Mouse (Mus musculus) bone marrow, adult 2 months (tissue): ENCODE measurements around the gene Syde2. TPM values are rescaled to one million over a fixed set of nuclear protein-coding genes. Genes with fewer than 3 reads are reported as not detected.

Source experiments
- H3K27ac ChIP-seq: fragments of 200-500 bp; 2 replicates; pipeline ENCODE4 v1.5.1; 2012; ENCODE audit warnings: low read depth, mild to moderate bottlenecking, control low read depth, inconsistent platforms, low read length; ENCODE audit not compliant: control insufficient read depth, poor library complexity, insufficient read depth
- H3K4me1 ChIP-seq: fragments of 200-500 bp; 2 replicates; pipeline ENCODE4 v1.6.1; 2011; ENCODE audit warnings: low read length; ENCODE audit not compliant: control insufficient read depth, insufficient read depth
- H3K4me3 ChIP-seq: fragments of 200-500 bp; replicated peaks from 2 replicates; pipeline ENCODE3; 2011; ENCODE audit warnings: mild to moderate bottlenecking, low read depth, low read length, control low read depth; ENCODE audit not compliant: control insufficient read depth
- CTCF ChIP-seq: fragments of 200-500 bp; IDR thresholded peaks from 2 replicates; pipeline ENCODE4 v1.5.1; 2011; ENCODE audit warnings: low read length, control low read depth; ENCODE audit not compliant: control insufficient read depth, insufficient read depth
- POLR2A ChIP-seq: fragments of 200-500 bp; IDR thresholded peaks from 2 replicates; pipeline ENCODE4 v1.6.1; 2011; ENCODE audit warnings: low read depth, mild to moderate bottlenecking, control low read depth, low read length, borderline replicate concordance; ENCODE audit not compliant: control insufficient read depth
- WGBS: fragments of 180-500 bp; shearing (Covaris S2); methylation state at CpG from one replicate; pipeline ENCODE4 v1.1.7; 2018; 5-methylcytosine and 5-hydroxymethylcytosine counted together
- polyA plus RNA-seq: library from polyadenylated mRNA; stranded (reverse); fragments of >200 nt; gene quantifications from 2 replicates; pipeline ENCODE4 v1.2.4, GENCODE M21; 2011; ENCODE audit warnings: low replicate concordance; ENCODE audit not compliant: missing spikeins, insufficient read depth, insufficient read length

Gene Syde2
- polyA plus RNA-seq, 1 experiment = 2.1 TPM

- 84% methylated on average over 8 of the region's 8 CpGs for WGBS
- no peak overlapping the region for H3K4me3 ChIP-seq
- TF ChIP-seq POLR2A (no peak), CTCF (no peak)
- H3K4me1 ChIP-seq = no peaks in the 10 kb centered on the region; the same call in 1 of the 2 replicates
- no peak overlapping the region for H3K27ac ChIP-seq
Observed at GRCm38 (mm10) chr3:146011544-146012218, 24.0 kb downstream of the Syde2 start.

DNA sequence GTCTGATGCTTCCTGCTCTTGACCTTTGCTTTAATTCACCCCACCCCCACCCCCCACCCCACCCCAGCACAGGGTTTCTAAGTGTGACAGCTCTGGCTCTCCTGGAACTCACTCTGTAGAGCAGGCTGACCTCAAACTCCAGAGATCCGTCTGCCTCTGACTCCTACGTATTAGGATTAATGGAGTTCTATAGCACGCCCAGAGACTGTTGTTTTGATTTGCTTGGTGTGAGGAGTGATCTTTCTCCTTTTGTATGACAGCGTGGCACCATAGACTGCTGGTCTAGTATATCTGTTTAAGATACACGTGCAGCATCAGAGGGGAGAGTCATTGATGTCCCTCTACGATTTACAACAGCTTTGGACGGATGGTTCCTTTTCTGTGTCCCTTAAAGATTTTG is 25.8 kb downstream of the Syde2 start:
- no peaks in the 10 kb centered on the region for H3K4me1 ChIP-seq
- no peak overlapping the region for H3K27ac ChIP-seq
- no peak overlapping the region for H3K4me3 ChIP-seq
- 88% methylated on average over 7 of the region's 7 CpGs for WGBS
- no peak for TF ChIP-seq POLR2A
- TF ChIP-seq CTCF = no peak

DNA sequence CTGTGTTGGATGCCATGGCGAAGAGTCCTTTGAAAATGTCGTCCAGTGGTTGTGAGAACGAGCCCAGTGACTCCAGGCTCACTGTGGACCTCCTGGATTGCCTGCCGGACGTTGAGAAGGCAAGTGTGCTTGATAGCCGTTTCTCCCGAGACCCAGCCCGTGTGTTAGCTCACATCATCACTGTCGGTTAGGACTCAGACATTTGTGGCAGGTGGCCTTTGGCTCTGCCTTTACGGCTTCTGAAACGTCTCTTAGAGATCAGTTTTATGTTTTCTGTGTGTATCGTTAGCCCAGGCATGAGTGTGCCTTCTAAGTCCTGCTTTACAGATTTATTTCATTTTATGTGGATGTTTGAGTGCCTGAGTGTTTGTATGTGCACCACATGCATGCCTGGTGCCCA is 26.7 kb downstream of the Syde2 start:
- Histone ChIP-seq H3K4me1 (no peaks in the 10 kb centered on the region), H3K27ac (no peak overlapping the region), H3K4me3 (no peak overlapping the region)
- WGBS = 88% methylated on average over 12 of the region's 12 CpGs
- no peak for TF ChIP-seq POLR2A
- TF ChIP-seq CTCF = no peak

DNA sequence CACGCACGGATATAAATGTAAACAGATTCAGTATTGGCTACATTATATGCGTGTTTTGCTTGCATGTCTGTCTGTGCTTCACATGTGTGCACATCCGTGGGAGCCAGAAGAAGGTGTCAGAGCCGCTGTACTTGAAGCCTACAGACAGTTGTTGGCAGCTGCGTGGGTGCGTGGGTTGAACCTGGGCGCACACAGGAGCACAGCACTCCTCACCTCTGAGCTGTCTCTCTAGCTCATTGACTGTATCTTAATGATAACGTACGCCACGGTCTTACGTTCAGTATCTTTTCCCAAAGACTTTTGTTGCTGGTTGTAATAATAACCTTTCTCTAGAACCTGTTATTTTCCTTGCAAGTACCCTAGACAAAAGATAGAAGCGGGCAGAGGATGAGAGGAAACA is 29.3 kb downstream of the Syde2 start:
- H3K4me3 ChIP-seq = no peak overlapping the region
- 94% methylated on average over 13 of the region's 13 CpGs for WGBS
- TF ChIP-seq POLR2A = no peak
- H3K27ac ChIP-seq = no peak overlapping the region
- no peaks in the 10 kb centered on the region for H3K4me1 ChIP-seq

- Histone ChIP-seq H3K4me3 (no peak overlapping the region), H3K4me1 (no peaks in the 10 kb centered on the region), H3K27ac (no peak overlapping the region)
- 87% methylated on average over 9 of the region's 9 CpGs for WGBS
- no peak for TF ChIP-seq POLR2A
- no peak for TF ChIP-seq CTCF
Observed at GRCm38 (mm10) chr3:146017521-146017920, 29.9 kb downstream of the Syde2 start.

DNA sequence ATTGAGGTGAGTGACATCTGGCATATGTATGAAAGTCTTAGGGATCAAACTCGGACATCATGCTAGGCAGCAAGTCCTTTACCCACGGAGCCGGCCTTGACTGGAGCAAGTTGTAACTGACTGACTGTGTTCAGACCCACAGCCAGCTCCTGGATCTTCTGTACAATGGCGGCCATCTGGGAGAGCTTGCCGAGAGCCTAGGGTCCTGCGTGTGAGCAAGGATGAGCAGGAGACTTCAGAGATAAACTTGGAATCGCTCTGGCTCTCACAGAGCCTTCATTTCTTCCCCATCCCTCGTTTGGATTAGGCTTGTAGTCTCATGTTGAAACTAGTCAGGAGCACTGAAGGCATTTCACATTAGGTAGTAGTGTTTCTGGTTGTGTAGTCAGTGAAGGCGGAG is 34.6 kb downstream of the Syde2 start:
- H3K4me3 ChIP-seq = no peak overlapping the region
- no peak overlapping the region for H3K27ac ChIP-seq
- 87% methylated on average over 9 of the region's 9 CpGs for WGBS
- no peaks in the 10 kb centered on the region for H3K4me1 ChIP-seq
- no peak for TF ChIP-seq CTCF

DNA sequence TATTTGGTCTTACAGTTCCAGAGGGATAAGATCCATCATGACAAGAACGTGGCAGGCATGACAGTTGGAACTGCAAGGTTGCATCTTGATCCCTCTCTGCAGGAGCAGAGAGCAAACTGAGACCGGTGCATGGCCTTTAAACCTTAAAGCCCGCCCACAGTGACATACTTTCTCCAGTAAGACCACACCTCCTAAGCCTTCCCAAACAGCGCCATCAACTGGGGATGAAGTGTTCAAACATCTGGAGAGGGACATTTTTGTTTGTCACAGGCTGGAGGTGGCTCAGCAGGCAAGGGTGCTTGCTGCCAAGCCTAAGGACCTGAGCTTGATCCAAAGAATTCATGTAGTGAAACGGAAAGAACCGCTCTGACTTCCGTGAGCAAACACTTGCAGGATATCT is 37.1 kb downstream of the Syde2 start:
- 86% methylated on average over 7 of the region's 7 CpGs for WGBS
- TF ChIP-seq POLR2A (no peak), CTCF (no peak)
- H3K4me1 ChIP-seq = no peaks in the 10 kb centered on the region; the same call in 1 of the 2 replicates
- H3K4me3 ChIP-seq = no peak overlapping the region
- no peak overlapping the region for H3K27ac ChIP-seq

- TF ChIP-seq CTCF = no peak
- no peak for TF ChIP-seq POLR2A
- H3K27ac ChIP-seq = no peak overlapping the region
- no peaks in the 10 kb centered on the region; the same call in 1 of the 2 replicates for H3K4me1 ChIP-seq
- no peak overlapping the region for H3K4me3 ChIP-seq
- WGBS = 80% methylated on average over 6 of the region's 6 CpGs
Observed at GRCm38 (mm10) chr3:146025499-146025898, 37.8 kb downstream of the Syde2 start.

GRCm38 (mm10) chr3:146027116-146027515 is 39.4 kb downstream of the Syde2 start:
- no peak overlapping the region for H3K4me3 ChIP-seq
- H3K27ac ChIP-seq = no peak overlapping the region
- WGBS = 70% methylated on average over 6 of the region's 6 CpGs
- no peaks in the 10 kb centered on the region; the same call in 1 of the 2 replicates for H3K4me1 ChIP-seq
- TF ChIP-seq POLR2A (no peak), CTCF (no peak)
